Mouse (Mus musculus): ENCODE measurements around the gene Irs2. TPM values are rescaled to one million over a fixed set of nuclear protein-coding genes. Genes with fewer than 3 reads are reported as not detected.

Irs2 gene
- polyA plus RNA-seq, 1 experiment from 2014 or later = 6.2 TPM

- DNase-seq (ENCODE audit: low spot score) = no peak
- Histone ChIP-seq H3K36me3 (no peaks in the 10 kb centered on the region), H3K9me3 (no peaks in the 10 kb centered on the region), H3K27me3 (ENCODE audit: insufficient read depth, poor library complexity, severe bottlenecking) (no peaks in the 10 kb centered on the region), H3K27ac (0 out of 2 replicates have a peak overlapping the region, but pooled peaks have one; percentile 1), H3K4me3 (no peak overlapping the region), H3K4me1 (peaks cover 50% of the 10 kb centered on the region)
- 15% methylated on average over 11 of the region's 11 CpGs for WGBS
Observed at GRCm38 (mm10) chr8:10953346-10954053, 54.8 kb downstream of the Irs2 start.

- 48% methylated on average over 5 of the region's 5 CpGs for WGBS
- no peaks in the 10 kb centered on the region for H3K27me3 ChIP-seq (ENCODE audit: insufficient read depth, poor library complexity, severe bottlenecking)
- no peaks in the 10 kb centered on the region for H3K36me3 ChIP-seq
- H3K4me3 ChIP-seq = no peak overlapping the region
- H3K9me3 ChIP-seq = no peaks in the 10 kb centered on the region
- peak overlapping the region; percentile 38 for H3K27ac ChIP-seq
- H3K4me1 ChIP-seq = peaks cover 50% of the 10 kb centered on the region
- no peak for DNase-seq (ENCODE audit: low spot score)
Observed at GRCm38 (mm10) chr8:10952706-10953105, 55.6 kb downstream of the Irs2 start.

- peak overlapping the region; percentile 38 for H3K27ac ChIP-seq
- no peaks in the 10 kb centered on the region for H3K36me3 ChIP-seq
- no peaks in the 10 kb centered on the region for H3K9me3 ChIP-seq
- no peak for DNase-seq (ENCODE audit: low spot score)
- H3K4me3 ChIP-seq = no peak overlapping the region
- H3K4me1 ChIP-seq = peaks cover 49% of the 10 kb centered on the region
- H3K27me3 ChIP-seq (ENCODE audit: insufficient read depth, poor library complexity, severe bottlenecking) = no peaks in the 10 kb centered on the region
- WGBS = 83% methylated on average over 2 of the region's 2 CpGs
Observed at GRCm38 (mm10) chr8:10952235-10952634, 56.0 kb downstream of the Irs2 start.

GRCm38 (mm10) chr8:10951567-10951966 is 56.7 kb downstream of the Irs2 start:
- no peak for DNase-seq (ENCODE audit: low spot score)
- Histone ChIP-seq H3K4me3 (no peak overlapping the region), H3K27ac (peak overlapping the region; percentile 69), H3K9me3 (no peaks in the 10 kb centered on the region), H3K36me3 (no peaks in the 10 kb centered on the region), H3K4me1 (peaks cover 49% of the 10 kb centered on the region), H3K27me3 (ENCODE audit: insufficient read depth, poor library complexity, severe bottlenecking) (no peaks in the 10 kb centered on the region)
- WGBS = 71% methylated on average over 4 of the region's 4 CpGs

- H3K4me1 ChIP-seq = peaks cover 47% of the 10 kb centered on the region
- no peaks in the 10 kb centered on the region for H3K36me3 ChIP-seq
- 8% methylated on average over 23 of the region's 23 CpGs for WGBS
- H3K27ac ChIP-seq = peak overlapping the region; percentile 85
- DNase-seq (ENCODE audit: low spot score) = peak; percentile 97
- peak overlapping the region; percentile 42; the same call in 1 of the 2 replicates for H3K4me3 ChIP-seq
- no peaks in the 10 kb centered on the region for H3K27me3 ChIP-seq (ENCODE audit: insufficient read depth, poor library complexity, severe bottlenecking)
- no peaks in the 10 kb centered on the region for H3K9me3 ChIP-seq
Observed at GRCm38 (mm10) chr8:10945939-10946740, 62.1 kb downstream of the Irs2 start.

GRCm38 (mm10) chr8:10945490-10945889 is 62.8 kb downstream of the Irs2 start:
- 61% methylated on average over 2 of the region's 2 CpGs for WGBS
- H3K27me3 ChIP-seq (ENCODE audit: insufficient read depth, poor library complexity, severe bottlenecking) = no peaks in the 10 kb centered on the region
- peak overlapping the region; percentile 85 for H3K27ac ChIP-seq
- no peak overlapping the region for H3K4me3 ChIP-seq
- H3K36me3 ChIP-seq = no peaks in the 10 kb centered on the region
- no peak for DNase-seq (ENCODE audit: low spot score)
- peaks cover 47% of the 10 kb centered on the region for H3K4me1 ChIP-seq
- H3K9me3 ChIP-seq = no peaks in the 10 kb centered on the region

GRCm38 (mm10) chr8:10943314-10944060 is 64.8 kb downstream of the Irs2 start:
- H3K4me1 ChIP-seq = peaks cover 41% of the 10 kb centered on the region
- WGBS = 65% methylated on average over 9 of the region's 9 CpGs
- H3K36me3 ChIP-seq = no peaks in the 10 kb centered on the region
- H3K4me3 ChIP-seq = no peak overlapping the region
- no peak for DNase-seq (ENCODE audit: low spot score)
- H3K27ac ChIP-seq = peak overlapping the region; percentile 52
- H3K9me3 ChIP-seq = no peaks in the 10 kb centered on the region
- H3K27me3 ChIP-seq (ENCODE audit: insufficient read depth, poor library complexity, severe bottlenecking) = 0 out of 2 replicates have a peak, but pooled peaks cover 1% of the 10 kb centered on the region

GRCm38 (mm10) chr8:10939883-10940282 is 68.4 kb downstream of the Irs2 start:
- H3K4me1 ChIP-seq = peaks cover 34% of the 10 kb centered on the region
- WGBS = 63% methylated on average over 6 of the region's 6 CpGs
- no peaks in the 10 kb centered on the region for H3K9me3 ChIP-seq
- no peaks in the 10 kb centered on the region for H3K36me3 ChIP-seq
- H3K27ac ChIP-seq = no peak overlapping the region
- 0 out of 2 replicates have a peak, but pooled peaks cover 3% of the 10 kb centered on the region for H3K27me3 ChIP-seq (ENCODE audit: insufficient read depth, poor library complexity, severe bottlenecking)
- no peak overlapping the region for H3K4me3 ChIP-seq
- DNase-seq (ENCODE audit: low spot score) = no peak

GRCm38 (mm10) chr8:10939210-10939782 is 69.0 kb downstream of the Irs2 start:
- no peak for DNase-seq (ENCODE audit: low spot score)
- H3K4me1 ChIP-seq = peaks cover 31% of the 10 kb centered on the region

GRCm38 (mm10) chr8:10938284-10938683 is 70.0 kb downstream of the Irs2 start:
- Histone ChIP-seq H3K4me1 (peaks cover 29% of the 10 kb centered on the region), H3K4me3 (no peak overlapping the region), H3K27me3 (ENCODE audit: insufficient read depth, poor library complexity, severe bottlenecking) (0 out of 2 replicates have a peak, but pooled peaks cover 3% of the 10 kb centered on the region), H3K9me3 (no peaks in the 10 kb centered on the region), H3K36me3 (no peaks in the 10 kb centered on the region), H3K27ac (no peak overlapping the region)
- WGBS = 78% methylated on average over 6 of the region's 6 CpGs
- no peak for DNase-seq (ENCODE audit: low spot score)

More at GRCm38 (mm10) chr8:10939210-10939782, 69.0 kb downstream of the Irs2 start:
- 0 out of 2 replicates have a peak, but pooled peaks cover 3% of the 10 kb centered on the region for H3K27me3 ChIP-seq (ENCODE audit: insufficient read depth, poor library complexity, severe bottlenecking)
- no peak overlapping the region for H3K27ac ChIP-seq
- WGBS = 61% methylated on average over 3 of the region's 3 CpGs
- H3K9me3 ChIP-seq = no peaks in the 10 kb centered on the region
- H3K4me3 ChIP-seq = no peak overlapping the region
- H3K36me3 ChIP-seq = no peaks in the 10 kb centered on the region

- Histone ChIP-seq H3K27ac (peak overlapping the region; percentile 67; the same call in 1 of the 2 replicates), H3K4me3 (no peak overlapping the region), H3K27me3 (ENCODE audit: insufficient read depth, poor library complexity, severe bottlenecking) (0 out of 2 replicates have a peak, but pooled peaks cover 3% of the 10 kb centered on the region), H3K36me3 (no peaks in the 10 kb centered on the region), H3K4me1 (peaks cover 27% of the 10 kb centered on the region), H3K9me3 (no peaks in the 10 kb centered on the region)
- WGBS = 81% methylated on average over 9 of the region's 9 CpGs
- no peak for DNase-seq (ENCODE audit: low spot score)
Observed at GRCm38 (mm10) chr8:10936646-10937045, 71.6 kb downstream of the Irs2 start.

- DNase-seq (ENCODE audit: low spot score) = no peak
- Histone ChIP-seq H3K27me3 (ENCODE audit: insufficient read depth, poor library complexity, severe bottlenecking) (0 out of 2 replicates have a peak, but pooled peaks cover 3% of the 10 kb centered on the region), H3K36me3 (no peaks in the 10 kb centered on the region), H3K4me3 (no peak overlapping the region), H3K9me3 (no peaks in the 10 kb centered on the region), H3K4me1 (peaks cover 34% of the 10 kb centered on the region), H3K27ac (peak overlapping the region; percentile 67; the same call in 1 of the 2 replicates)
- WGBS = 81% methylated on average over 8 of the region's 8 CpGs
Observed at GRCm38 (mm10) chr8:10935231-10935630, 73.0 kb downstream of the Irs2 start.

All from heart, embryonic 10.5 days (tissue).